Mouse (Mus musculus): ENCODE results near the gene Gm49450.
"Not testable (repeated sequence)": the region's sequence is repeated elsewhere in the genome, so short reads cannot be mapped to it uniquely, and the experiment has no call there.

The Gm49450 gene

DNA sequence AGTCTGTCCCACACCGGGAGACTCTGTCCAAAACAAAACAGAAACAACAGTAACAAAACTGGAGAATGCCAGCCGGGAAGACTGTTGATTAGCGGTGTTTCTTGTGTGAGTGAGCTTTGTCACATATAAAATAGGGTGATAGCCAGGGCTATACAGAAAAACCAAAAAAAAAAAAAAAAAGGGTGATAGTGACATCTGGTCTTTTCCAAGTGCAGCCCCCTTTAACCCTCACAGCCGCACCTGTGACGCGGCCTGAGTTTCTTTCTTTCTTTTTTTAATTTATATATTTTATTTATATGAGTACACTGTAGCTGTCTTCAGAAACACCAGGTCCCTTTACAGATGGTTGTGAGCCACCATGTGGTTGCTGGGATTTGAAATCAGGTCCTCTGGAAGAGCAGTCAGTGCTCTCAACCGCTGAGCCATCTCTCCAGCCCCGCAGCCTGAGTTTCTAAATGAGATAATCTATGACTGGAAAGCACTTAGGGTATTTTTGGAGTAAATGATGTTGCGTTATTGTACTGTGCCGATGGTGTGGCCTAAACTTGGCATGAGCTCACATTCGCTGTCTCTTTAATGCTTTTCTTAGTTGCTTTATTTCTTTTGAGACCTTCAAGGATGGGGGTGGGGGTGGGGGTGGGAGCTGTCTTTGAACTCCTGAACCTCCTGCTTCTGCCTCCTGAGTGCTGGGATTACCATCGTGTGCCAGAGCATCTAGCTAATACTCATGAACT is 32.8 kb upstream of the Gm49450 start:
- no peak for DNase-seq (ENCODE audit: low spot score in 2 of 2)

DNA sequence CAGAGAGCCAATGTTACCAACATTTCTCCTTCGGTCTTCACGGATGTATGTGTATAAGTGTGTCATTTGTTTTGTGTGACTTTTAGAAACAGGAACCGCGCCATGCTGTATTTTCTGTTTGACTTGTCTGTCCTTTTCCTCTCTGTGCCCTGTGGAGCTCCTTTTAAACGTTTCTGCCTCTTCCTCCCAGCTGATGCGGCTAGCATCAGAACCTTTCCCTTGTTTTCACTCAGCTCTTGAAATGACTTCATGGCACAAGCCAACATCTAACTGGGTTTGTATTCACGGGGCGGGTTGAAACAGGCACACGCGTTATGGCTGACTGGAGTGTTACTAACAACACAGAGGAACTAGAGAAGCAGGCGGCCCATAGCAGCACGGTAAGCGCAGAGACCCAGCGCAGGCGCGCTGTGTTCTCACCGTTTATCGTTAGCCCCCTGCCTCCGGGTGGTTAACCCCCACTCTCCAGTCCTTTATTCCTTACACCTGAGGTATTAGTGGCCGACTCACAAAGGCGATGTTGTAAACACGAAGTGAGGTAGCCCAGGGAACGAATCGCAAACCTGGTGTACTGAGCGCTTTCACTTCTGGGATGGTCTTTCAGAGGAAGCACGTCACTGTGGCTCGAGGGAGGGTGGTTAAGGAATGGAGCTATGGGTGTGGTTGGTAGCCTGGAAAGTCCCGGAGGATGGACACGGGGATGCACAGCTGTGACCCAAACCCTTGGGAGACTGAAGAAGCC is 32.1 kb upstream of the Gm49450 start:
- peak; percentile 58 to 68 for DNase-seq (ENCODE audit: low spot score in 2 of 2)

DNA sequence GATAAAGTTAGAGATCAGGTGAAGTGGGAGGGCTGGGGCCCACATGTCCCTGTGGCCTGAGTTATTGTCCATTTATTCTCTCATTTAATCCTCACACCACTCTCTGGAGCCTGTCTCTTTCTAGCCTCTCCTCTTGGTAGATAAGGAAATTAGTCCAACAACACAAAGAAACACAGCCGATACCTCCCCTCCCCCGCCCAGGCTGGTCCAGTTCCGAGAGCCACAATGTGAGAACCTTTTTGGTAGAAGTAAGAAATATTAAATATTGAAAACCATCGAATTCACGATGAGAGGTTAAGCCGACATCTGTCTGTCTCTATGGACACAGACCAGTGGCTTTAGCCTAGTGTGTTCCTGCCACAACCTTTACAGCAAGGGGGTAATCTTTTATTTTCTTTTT is 31.3 kb upstream of the Gm49450 start:
- DNase-seq (ENCODE audit: low spot score in 2 of 2) = no peak

DNA sequence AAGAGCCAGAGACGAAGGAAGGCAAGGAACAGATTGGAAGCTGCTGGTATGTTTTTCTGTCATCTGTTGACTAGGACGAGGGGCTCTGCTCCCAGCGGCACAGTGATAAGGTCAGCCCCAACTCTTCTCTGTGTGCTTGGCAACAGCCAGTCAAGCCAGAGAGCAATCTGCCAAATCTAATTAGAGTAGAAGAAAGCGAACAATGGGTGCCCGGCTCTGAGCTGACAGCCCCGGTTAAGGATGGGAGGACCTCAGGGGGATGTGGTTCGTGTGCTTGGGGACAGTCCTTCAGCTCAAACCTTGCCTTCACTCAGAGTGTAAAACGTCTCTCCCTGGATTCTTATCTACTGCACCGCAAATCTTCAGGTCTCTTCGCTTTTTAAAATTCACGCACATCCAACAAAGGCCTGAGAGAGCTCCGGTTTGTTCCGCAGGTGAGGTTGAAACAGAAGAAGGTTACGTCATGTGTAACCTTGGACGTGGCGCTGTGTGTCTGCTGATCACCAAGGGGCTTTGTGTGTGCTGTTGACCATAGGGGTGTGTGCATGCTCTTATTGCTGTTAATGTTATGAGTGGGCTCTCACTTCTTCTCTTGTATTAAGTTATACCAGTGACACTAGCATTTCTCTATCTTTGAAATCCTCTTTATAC is 30.2 kb upstream of the Gm49450 start:
- DNase-seq (ENCODE audit: low spot score in 2 of 2) = no peak

DNA sequence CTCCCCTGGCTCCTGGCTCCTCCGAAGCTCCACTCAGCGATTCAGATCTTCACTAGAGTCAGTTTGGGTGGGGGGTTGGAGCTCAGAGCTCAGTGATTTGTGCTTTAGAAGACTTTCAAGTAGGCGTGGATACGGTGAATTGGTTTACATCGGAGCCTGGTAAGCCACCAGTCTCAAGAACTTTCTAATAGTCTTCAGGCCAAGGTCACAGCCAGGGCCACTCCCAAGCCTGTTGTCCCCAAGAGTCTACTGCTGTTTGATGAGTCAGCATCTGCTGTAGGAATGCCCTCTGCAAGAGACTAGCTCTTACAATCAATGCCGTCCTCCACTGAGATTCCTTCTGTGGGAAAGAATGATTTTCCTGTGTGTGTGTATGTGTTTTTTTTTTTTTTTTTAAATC is 28.7 kb upstream of the Gm49450 start:
- no peak for DNase-seq (ENCODE audit: low spot score in 2 of 2)

DNA sequence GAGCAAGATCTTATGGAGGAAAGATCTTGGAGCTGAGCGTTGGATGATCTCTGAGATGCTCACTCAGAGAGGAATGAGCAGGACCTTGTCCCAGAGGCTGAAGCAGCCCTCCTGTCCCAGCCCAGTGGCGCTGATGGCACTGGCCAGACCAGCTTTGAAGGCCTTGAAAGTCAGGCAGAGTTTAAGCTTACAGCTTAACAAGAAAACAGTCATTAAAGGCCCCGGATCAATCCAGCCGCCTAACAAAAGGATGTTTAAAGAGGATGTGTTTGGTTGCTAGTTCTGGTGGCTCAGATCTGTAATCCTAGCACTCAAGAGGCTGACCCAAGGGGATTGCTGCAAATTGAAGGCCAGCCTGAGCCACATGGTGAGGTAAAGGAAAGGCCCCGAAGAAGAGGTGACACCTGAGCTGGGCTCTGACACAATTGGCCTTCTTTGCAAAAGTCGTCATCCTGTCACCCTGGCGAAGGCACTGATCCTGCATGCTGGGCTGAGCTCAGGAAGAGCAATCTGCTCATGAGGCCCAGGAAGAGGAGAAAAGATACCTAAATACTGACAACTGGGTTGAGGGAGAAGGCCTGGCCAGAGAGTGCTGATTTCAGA is 26.8 kb upstream of the Gm49450 start:
- DNase-seq (ENCODE audit: low spot score in 2 of 2) = no peak

DNA sequence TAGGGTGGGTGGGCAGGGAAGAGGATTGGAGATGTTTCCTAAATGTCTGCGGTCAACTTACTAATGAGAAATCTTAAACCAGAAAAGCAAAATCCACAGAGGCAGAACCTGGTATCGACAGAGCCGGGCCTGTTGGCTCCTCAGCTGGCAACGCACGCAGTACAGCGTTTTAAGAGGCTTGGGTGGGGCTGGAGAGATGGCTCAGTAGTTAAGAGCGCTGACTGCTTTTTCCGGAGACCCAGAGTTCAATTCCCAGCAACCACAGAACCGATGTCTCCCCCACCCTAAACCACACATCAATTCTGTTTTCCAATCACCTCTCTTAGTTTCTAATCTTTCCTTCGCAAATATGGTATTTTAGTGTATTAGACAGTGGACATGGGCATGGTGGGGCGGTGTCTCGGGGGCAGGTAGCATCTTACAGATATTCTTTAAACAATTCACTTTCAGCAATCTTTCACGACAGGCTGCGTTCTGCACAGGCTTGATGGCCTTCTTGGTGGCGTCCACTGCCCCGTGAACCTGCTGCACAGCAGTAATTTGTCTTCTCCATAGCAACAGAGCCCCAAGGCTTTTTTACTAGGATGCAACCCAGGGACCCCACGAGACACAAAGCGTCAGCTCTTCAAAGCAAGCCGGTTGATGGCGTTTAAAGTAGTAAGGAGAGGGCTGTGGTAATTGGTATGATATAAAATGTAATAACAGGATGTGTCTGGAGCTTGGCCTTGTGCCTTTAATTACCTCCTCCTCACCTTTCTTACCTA is 25.2 kb upstream of the Gm49450 start:
- no peak for DNase-seq (ENCODE audit: low spot score in 2 of 2)

DNA sequence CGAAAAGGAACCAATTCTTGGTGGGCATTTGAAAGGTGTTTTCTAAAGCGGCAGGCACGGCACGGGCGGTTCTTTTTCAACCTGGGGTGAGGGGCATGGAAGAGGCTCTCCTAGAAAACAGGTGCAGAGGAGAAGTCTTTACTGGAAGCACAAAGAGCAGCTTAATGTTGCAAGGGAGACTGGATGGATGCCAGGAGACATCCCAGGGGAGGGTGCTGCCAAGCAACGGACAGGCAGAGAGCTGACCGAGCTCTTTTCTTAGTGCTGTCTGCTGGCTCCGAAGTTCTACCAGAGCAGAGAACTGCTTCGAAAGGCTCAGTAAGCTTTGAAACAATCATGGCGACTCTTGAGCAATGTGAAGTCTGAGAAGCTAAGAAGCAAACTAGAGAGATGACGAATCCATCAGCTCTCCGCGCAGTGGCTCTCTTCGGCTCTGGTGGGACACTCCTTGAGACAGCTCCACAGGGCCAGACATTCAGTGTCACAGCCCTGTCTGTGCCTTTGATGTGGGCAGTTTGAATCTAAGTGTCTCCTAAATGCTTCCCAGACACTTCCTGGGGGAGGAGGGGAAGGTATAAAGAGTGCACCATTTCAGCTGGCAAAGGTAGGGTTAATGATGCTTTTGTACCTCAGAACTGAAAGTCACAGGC is 24.5 kb upstream of the Gm49450 start:
- no peak for DNase-seq (ENCODE audit: low spot score in 2 of 2)

DNA sequence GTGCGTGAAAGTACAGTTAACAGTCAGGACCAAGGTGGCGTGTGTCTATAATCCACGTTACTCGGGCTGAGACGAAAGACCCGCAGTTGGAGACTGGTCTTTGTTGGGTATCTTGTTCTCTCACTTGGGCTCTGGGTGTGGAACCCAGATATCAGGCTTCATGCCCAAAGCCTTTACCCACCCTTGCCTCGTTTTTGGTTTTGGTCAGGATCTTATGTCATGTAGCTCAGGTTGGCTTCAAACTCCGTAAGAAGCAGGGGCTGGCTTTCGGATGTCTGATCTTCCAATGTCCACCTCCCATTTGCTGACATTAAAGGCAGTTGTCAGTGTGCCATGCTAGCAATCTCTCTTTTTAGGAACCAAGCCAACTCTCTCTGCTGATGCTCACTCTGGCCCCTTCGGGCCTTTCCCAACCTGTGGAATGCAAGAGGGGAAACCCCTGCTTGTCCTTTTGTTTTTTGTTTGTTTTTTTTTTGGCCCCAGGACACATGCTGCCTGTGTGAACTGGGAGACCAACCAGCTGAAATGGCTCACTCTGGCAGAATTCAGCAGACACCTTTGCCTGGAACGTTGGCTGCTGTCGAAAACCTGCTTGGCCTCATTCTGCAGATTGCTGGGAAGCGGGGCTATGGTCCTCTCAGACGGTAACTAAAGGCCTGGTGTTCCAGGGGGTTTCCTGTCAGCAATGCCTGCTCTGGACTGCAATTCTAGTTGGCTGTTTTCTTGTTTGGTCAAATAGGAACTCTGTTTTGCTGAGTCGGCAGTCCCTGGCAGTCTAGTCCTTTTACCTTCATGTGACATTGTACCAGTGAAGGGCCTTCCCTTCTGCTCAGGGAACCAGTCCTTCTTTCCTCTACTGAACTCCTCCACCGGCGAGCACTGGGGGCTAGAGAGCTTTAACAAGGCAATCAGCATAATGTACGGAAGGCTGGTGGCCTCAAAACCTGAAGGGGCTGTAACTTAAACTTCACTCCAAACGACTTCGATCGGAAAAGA is 23.7 kb upstream of the Gm49450 start:
- DNase-seq (ENCODE audit: low spot score in 2 of 2) = no peak

DNA sequence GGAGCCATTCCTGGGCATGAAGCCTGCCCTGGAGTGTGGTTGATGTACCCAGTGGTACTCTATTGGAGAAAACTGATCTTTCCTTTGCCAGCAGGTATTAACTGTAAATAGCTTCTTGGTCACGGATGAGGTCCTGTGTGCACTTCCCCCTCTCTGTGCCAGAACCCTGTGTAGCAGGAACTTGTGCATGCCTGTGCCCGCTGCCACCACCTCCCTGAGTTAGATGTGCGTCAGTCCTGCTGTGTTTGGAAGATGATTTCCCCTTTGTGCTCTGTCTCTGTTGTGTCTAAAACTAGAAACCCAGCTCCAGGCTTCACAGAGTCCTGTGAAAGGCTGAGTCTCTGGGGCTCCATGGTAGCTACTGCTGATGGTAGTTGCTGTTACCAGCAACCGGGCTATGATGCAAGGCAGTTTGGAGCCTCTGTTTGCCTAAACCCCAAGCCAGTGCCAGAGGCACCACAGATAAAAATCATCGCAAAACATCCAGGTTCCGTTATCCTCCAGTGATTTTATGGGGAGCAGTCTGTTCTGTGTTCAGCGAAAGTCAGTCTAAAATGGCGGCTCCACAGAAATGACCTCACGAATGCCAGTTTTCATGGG is 19.8 kb upstream of the Gm49450 start:
- DNase-seq (ENCODE audit: low spot score in 2 of 2) = no peak

DNA sequence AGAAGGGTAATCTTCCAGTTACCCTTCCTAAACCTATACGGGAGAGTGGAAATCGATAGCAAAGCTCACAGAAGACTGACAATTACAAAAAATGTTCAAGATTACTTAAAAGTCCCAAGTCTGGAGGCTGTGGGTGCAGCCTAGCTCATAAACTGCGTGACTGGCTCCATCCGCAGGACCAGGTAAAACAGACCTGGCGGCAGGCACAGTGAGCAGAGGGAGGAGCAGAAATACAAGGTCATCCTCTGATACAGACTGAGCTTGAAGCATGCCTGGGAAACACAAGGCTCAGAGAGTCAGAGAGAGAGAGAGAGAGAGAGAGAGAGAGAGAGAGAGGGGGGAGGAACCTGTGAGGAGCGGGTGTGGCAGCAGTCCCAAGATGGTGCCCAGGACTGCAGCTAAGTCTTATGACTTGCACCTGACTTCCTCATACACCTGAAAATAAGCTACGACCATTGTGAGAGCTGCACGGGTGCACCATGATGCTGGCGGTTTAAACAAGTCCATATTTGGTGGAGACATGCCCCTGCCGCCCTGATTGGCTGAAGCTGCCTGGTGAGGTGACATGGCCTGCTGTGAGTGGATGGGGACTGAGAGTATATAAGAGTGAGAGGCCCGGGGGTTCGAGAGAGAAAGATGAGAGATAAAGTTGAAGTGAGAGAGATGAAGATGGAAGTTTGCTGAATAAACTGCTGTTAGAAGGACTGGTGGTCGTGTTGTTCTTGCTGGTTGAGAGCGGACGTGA is 18.4 kb upstream of the Gm49450 start:
- DNase-seq (ENCODE audit: low spot score in 2 of 2) = not testable (repeated sequence)

DNA sequence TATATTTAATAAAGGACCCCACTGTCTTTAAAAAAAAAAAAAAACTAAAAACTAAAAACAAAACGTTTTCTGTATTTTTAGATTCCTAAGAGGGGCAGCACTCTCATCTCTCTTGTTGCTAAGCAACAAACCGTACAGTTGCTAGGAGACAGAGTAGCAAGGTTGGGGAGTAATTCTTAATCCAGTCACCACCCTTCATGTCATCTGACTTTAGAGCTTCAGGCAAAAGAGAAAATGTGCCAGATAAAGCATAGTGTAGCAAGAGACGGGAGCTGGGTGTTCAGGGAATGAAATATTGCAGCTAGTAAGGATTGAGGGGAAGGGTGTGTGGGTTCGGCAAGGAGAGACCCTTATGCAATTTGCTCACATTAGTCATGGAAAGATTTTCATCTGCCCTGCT is 17.8 kb upstream of the Gm49450 start:
- DNase-seq (ENCODE audit: low spot score in 2 of 2) = no peak

DNA sequence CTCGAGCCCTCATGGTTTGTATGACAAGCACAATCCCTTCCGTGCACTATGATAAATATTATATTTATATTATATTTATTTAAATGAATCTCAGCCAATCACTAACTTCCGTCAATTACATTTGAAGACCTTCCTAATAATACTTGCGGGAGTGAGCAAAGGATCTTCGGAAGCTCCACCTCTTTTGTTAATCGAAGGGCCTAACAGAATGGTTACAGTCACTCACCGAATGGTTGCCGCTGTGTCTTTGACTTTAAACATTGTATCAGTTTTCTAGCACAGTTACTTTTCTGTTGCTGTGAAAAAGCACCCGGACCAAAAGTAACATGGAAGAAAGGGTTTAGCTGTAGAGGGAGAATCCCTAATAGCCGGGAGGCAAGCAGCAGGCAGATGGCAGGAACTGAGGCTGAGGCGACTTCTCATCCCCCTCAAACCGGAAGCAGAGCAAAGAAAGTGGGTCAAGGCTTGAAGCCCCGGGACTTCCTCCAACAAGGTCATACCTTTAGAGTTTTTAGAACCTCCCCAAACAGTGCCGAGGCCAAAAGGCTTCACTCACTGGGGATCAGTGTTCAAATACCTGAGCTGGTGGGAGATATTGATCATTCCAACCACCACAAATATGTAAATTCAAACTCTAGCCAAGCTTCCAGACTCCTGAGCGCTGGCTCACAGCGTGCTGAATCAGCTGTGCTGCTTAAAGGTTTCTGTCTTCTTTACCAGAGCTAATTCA is 16.2 kb upstream of the Gm49450 start:
- DNase-seq (ENCODE audit: low spot score in 2 of 2) = peak; percentile 66 to 67

DNA sequence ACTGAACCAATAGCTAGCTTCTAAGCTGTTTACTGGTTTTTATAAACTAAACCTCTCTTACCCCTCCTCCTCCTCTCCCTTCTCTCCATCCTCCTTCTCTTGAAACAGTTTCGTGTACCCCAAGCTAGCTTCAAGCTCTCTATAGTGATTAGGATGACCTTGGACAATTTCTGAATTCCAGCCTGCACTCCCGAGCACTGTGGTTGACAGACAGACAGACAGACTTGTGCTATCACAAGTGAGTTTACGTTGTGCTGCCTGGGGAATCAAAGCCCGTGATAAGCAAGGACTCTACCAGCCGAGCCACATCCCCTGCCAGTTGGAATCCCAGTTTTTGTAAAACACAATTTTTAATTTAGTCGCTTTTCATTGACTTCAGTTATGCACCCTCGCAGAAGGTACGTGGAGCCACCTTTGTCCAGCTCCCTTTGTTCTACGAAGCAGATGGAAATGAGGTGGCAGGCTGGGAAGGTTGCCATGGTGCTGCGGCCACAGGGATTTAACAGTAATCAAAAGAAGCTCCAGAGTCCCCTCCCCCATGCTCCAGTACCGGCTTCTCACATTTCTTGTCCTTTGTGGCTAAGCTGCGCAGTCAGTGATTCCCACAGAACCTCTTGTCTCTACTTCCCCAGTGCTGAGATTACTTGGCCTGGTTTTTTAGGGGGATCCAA is 15.5 kb upstream of the Gm49450 start:
- peak in 1 of 2 experiments; percentile 20 for DNase-seq (ENCODE audit: low spot score in 2 of 2)

DNA sequence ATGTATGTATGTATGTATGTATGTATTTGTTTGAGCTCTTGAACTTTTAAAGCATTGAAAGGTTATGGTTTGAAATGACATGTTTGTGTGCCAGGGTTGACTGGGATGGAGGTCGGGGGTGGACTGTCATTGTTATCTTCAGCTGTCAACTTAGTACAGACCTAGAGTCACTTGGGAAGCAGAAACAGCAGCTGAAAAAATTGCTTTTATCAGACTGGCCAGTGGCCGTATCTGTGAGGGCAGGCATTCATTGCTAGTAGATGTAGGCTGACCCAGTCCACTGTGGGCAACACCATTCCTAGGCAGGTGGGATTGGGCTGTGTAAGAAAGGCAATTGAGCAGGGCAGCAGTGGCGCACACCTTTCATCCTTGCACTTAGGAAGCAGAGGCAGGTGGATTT is 6.2 kb upstream of the Gm49450 start:
- DNase-seq (ENCODE audit: low spot score in 2 of 2) = no peak

DNA sequence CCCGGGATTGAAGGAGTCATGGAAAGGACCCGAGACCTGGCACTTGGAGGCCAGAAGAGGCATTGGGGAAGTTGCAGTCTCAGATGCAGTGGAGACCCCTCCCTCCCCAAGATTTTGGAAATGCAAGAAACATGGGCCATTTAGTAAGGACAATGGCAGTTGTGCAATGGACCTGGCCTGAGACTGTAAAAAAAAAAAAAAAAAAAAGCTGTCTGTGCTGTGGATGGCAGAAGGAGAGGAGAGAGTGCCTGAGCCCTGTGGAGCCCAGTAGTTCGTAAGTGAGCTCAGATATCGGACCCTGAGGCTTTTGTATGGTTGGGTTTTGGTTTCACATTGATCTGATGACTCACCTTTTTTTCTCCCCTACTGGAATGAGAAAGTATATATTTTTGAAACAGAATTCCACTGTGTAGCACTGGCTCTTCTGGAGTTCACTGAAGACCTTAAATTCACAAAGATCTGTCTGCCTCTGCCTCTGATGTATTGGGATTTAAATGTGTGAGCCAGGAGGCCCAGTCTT is 5.6 kb upstream of the Gm49450 start:
- no peak for DNase-seq (ENCODE audit: low spot score in 2 of 2)

DNA sequence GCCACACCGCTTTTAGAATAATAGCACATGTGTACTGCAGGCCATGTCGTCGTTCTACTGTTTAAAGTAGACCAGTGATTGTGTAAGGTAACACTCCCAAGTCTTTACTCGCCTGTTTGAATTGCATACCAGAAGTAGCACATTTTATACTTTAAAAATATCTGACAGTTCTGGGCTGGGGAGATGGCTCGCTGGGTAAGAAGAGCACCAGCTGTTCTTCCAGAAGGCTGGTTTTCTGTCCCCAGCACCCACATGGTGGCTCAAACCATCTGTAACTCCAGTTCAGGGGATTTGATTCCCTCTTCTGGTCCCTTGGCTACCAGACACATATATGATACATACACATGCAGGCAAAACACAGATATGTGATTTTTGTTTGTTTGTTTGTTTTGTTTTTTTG is 4.1 kb upstream of the Gm49450 start:
- DNase-seq (ENCODE audit: low spot score in 2 of 2) = no peak

Measured in thymus, postnatal 10 days (tissue).